Mouse (Mus musculus): ENCODE data around the gene Ang.

GRCm38 (mm10) chr14:51106449-51106967, 15.6 kb downstream of the Ang start:
- TF ChIP-seq CTCF (IDR thresholded peaks at IDR 0.05; ENCODE audit: control insufficient read depth, insufficient read depth, low read length), result no peak
- no peak for TF ChIP-seq POLR2A (IDR thresholded peaks at IDR 0.05; ENCODE audit: borderline replicate concordance, control insufficient read depth, low read depth, low read length)
